Mouse (Mus musculus): ENCODE measurements around the gene Adgrl3. TPM values are rescaled to one million over a fixed set of nuclear protein-coding genes. Genes with fewer than 3 reads are reported as not detected.
A peak's percentile ranks its signal among the peaks of the same experiment; 100 is the strongest.

The Adgrl3 gene
- polyA plus RNA-seq, 1 experiment = 0.95 TPM

DNA sequence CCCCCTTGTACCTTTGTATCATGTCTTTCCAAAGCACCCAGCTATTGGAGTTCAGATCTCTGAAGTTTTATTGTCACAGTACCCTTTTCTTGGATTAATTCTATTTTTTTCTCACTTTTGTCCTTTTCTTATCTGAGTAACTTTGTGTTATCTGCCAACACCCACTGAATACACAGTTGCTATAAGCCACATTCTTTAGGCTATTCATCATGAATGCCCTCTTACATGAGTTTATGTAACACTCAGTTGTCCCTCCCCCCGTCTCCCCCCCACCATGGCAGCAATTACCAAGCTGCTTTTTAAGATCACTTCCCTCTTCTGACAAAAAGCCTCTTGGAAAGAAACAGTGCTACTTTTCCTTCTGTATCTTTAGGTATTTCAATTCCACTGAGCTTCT, 655.0 kb downstream of the Adgrl3 start:
- H3K27me3 ChIP-seq (replicated peaks; ENCODE audit: control insufficient read depth, insufficient read depth, low read length) = no peaks in the 10 kb centered on the region
- no peak overlapping the region for H3K27ac ChIP-seq (ENCODE audit: insufficient read depth, low read depth, low read length)
- WGBS = 74% methylated on average over 1 of the region's 1 CpGs
- no peak for TF ChIP-seq CTCF (conservative IDR thresholded peaks at IDR 0.05; ENCODE audit: insufficient read depth, insufficient read length, low read depth, low read length)
- TF ChIP-seq POLR2A (IDR thresholded peaks at IDR 0.05; ENCODE audit: low read depth, low read length) = no peak
- no peak overlapping the region for H3K4me3 ChIP-seq (ENCODE audit: insufficient read depth, low read depth, low read length)
- DNase-seq = no peak
- H3K36me3 ChIP-seq (ENCODE audit: control insufficient read depth, insufficient read depth, low read length) = no peaks in the 10 kb centered on the region
- H3K4me1 ChIP-seq (ENCODE audit: control insufficient read depth, insufficient read depth, low read length) = no peaks in the 10 kb centered on the region

- TF ChIP-seq CTCF (conservative IDR thresholded peaks at IDR 0.05; ENCODE audit: insufficient read depth, insufficient read length, low read depth, low read length) = no peak
- no peak for TF ChIP-seq POLR2A (IDR thresholded peaks at IDR 0.05; ENCODE audit: low read depth, low read length)
- WGBS = 97% methylated on average over 1 of the region's 1 CpGs
- no peaks in the 10 kb centered on the region for H3K36me3 ChIP-seq (ENCODE audit: control insufficient read depth, insufficient read depth, low read length)
- no peaks in the 10 kb centered on the region for H3K27me3 ChIP-seq (replicated peaks; ENCODE audit: control insufficient read depth, insufficient read depth, low read length)
- no peak overlapping the region for H3K4me3 ChIP-seq (ENCODE audit: insufficient read depth, low read depth, low read length)
- no peak for DNase-seq
- H3K27ac ChIP-seq (ENCODE audit: insufficient read depth, low read depth, low read length) = no peak overlapping the region
- H3K4me1 ChIP-seq (ENCODE audit: control insufficient read depth, insufficient read depth, low read length) = no peaks in the 10 kb centered on the region
These were observed 657.0 kb downstream of the Adgrl3 start for GRCm38 (mm10) chr5:81676896-81677295.

DNA sequence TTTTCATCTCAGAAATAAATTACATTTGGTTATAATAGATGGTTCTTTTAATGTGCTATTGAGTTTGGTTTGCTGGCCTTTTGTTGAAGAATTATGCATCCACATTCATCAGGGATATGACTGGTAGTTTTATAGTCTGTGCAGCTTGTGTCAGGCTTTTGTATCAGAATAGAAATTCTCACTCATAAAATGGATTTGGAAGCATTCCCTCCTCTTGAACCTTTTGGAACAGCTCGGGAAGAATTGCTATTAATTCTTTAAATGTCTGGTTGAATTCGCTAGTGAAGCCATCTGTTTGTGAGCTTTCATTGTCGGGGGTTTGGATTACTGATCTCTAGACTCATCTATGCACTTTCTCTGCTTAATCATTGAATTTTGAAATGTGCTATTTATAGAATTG, 666.3 kb downstream of the Adgrl3 start:
- H3K27me3 ChIP-seq (replicated peaks; ENCODE audit: control insufficient read depth, insufficient read depth, low read length) = no peaks in the 10 kb centered on the region
- no peak for DNase-seq
- no peak overlapping the region for H3K4me3 ChIP-seq (ENCODE audit: insufficient read depth, low read depth, low read length)
- H3K27ac ChIP-seq (ENCODE audit: insufficient read depth, low read depth, low read length) = no peak overlapping the region
- WGBS = 70% methylated on average over 3 of the region's 3 CpGs
- no peaks in the 10 kb centered on the region for H3K36me3 ChIP-seq (ENCODE audit: control insufficient read depth, insufficient read depth, low read length)
- H3K4me1 ChIP-seq (ENCODE audit: control insufficient read depth, insufficient read depth, low read length) = no peaks in the 10 kb centered on the region
- TF ChIP-seq CTCF (conservative IDR thresholded peaks at IDR 0.05; ENCODE audit: insufficient read depth, insufficient read length, low read depth, low read length) (no peak), POLR2A (IDR thresholded peaks at IDR 0.05; ENCODE audit: low read depth, low read length) (no peak)

DNA sequence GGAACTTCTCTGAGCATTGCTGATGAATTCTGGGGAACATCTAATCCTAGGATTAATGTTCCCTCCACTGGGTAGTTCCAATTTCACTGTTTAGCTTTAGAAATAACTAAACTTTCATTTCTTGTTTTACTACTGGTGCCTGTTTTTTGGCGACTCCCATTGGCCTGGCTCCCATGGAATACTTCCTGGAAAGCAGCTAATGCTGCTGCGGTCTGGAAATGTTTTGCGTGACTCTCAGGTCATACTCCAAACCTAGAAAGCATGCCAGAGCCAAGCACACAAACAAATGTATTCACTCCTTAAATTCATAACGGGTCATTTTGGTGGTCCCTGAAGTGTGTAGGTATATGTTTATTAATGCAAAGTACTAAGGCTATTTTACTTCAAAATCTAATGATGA, 666.9 kb downstream of the Adgrl3 start:
- H3K4me3 ChIP-seq (ENCODE audit: insufficient read depth, low read depth, low read length) = no peak overlapping the region
- no peaks in the 10 kb centered on the region for H3K4me1 ChIP-seq (ENCODE audit: control insufficient read depth, insufficient read depth, low read length)
- H3K27ac ChIP-seq (ENCODE audit: insufficient read depth, low read depth, low read length) = no peak overlapping the region
- no peak for TF ChIP-seq POLR2A (IDR thresholded peaks at IDR 0.05; ENCODE audit: low read depth, low read length)
- no peak for TF ChIP-seq CTCF (conservative IDR thresholded peaks at IDR 0.05; ENCODE audit: insufficient read depth, insufficient read length, low read depth, low read length)
- peak; percentile 42 for DNase-seq
- no peaks in the 10 kb centered on the region for H3K27me3 ChIP-seq (replicated peaks; ENCODE audit: control insufficient read depth, insufficient read depth, low read length)
- 41% methylated on average over 4 of the region's 4 CpGs for WGBS
- H3K36me3 ChIP-seq (ENCODE audit: control insufficient read depth, insufficient read depth, low read length) = no peaks in the 10 kb centered on the region

DNA sequence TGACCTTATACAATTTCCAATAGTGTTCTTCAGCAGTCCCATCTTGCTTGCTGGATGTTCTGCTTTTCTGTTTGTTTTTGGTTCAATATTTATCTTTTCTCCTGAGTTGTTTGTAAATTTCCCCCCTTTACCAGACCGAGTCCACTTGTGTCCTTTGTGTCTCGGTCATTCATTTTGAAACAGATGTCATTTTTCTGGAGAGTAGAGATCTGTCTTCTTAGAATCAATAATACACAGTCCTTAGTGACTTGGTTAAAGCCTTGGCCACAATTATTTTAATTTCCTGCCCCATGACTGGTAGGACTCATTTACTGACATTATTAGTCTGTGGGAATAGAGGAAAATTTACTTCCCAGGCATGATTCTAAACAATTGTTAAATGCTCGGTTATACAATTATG, 709.7 kb downstream of the Adgrl3 start:
- H3K36me3 ChIP-seq (ENCODE audit: control insufficient read depth, insufficient read depth, low read length) = no peaks in the 10 kb centered on the region
- no peak for TF ChIP-seq POLR2A (IDR thresholded peaks at IDR 0.05; ENCODE audit: low read depth, low read length)
- no peak for TF ChIP-seq CTCF (conservative IDR thresholded peaks at IDR 0.05; ENCODE audit: insufficient read depth, insufficient read length, low read depth, low read length)
- H3K4me1 ChIP-seq (ENCODE audit: control insufficient read depth, insufficient read depth, low read length) = no peaks in the 10 kb centered on the region
- no peak overlapping the region for H3K27ac ChIP-seq (ENCODE audit: insufficient read depth, low read depth, low read length)
- DNase-seq = no peak
- 0 out of 2 replicates have a peak, but pooled peaks cover 1% of the 10 kb centered on the region for H3K27me3 ChIP-seq (replicated peaks; ENCODE audit: control insufficient read depth, insufficient read depth, low read length)
- WGBS = 81% methylated on average over 3 of the region's 3 CpGs
- no peak overlapping the region for H3K4me3 ChIP-seq (ENCODE audit: insufficient read depth, low read depth, low read length)

- WGBS = 40% methylated on average over 3 of the region's 3 CpGs
- TF ChIP-seq CTCF (conservative IDR thresholded peaks at IDR 0.05; ENCODE audit: insufficient read depth, insufficient read length, low read depth, low read length) = no peak
- DNase-seq = no peak
- Histone ChIP-seq H3K4me1 (ENCODE audit: control insufficient read depth, insufficient read depth, low read length) (no peaks in the 10 kb centered on the region), H3K36me3 (ENCODE audit: control insufficient read depth, insufficient read depth, low read length) (no peaks in the 10 kb centered on the region), H3K27me3 (replicated peaks; ENCODE audit: control insufficient read depth, insufficient read depth, low read length) (no peaks in the 10 kb centered on the region), H3K27ac (ENCODE audit: insufficient read depth, low read depth, low read length) (no peak overlapping the region), H3K4me3 (ENCODE audit: insufficient read depth, low read depth, low read length) (no peak overlapping the region)
These were observed 716.1 kb downstream of the Adgrl3 start for GRCm38 (mm10) chr5:81736008-81736407.

- H3K27me3 ChIP-seq (replicated peaks; ENCODE audit: control insufficient read depth, insufficient read depth, low read length) = no peaks in the 10 kb centered on the region
- H3K4me3 ChIP-seq (ENCODE audit: insufficient read depth, low read depth, low read length) = no peak overlapping the region
- TF ChIP-seq CTCF (conservative IDR thresholded peaks at IDR 0.05; ENCODE audit: insufficient read depth, insufficient read length, low read depth, low read length) (no peak), POLR2A (IDR thresholded peaks at IDR 0.05; ENCODE audit: low read depth, low read length) (no peak)
- WGBS = 18% methylated on average over 3 of the region's 3 CpGs
- H3K4me1 ChIP-seq (ENCODE audit: control insufficient read depth, insufficient read depth, low read length) = no peaks in the 10 kb centered on the region
- no peak for DNase-seq
- no peak overlapping the region for H3K27ac ChIP-seq (ENCODE audit: insufficient read depth, low read depth, low read length)
- H3K36me3 ChIP-seq (ENCODE audit: control insufficient read depth, insufficient read depth, low read length) = no peaks in the 10 kb centered on the region
These were observed 718.5 kb downstream of the Adgrl3 start for GRCm38 (mm10) chr5:81738286-81739032.
